Mouse (Mus musculus): ENCODE data around the gene Parp6. TPM values are rescaled to one million over a fixed set of nuclear protein-coding genes. Genes with fewer than 3 reads are reported as not detected.

The Parp6 gene
- total and polyA plus RNA-seq, 2 experiments from 2014 or later = 13.7 to 22.5 TPM

- WGBS = 41% methylated on average over 2 of the region's 2 CpGs
- H3K27ac ChIP-seq (ENCODE audit: low read depth) = no peak overlapping the region
- peaks cover 99% of the 10 kb centered on the region for H3K36me3 ChIP-seq (replicated peaks; ENCODE audit: control insufficient read depth, insufficient read depth, low read length)
- ATAC-seq (ENCODE audit: insufficient read depth, low read depth) (no peak), DNase-seq (ENCODE audit: low spot score) (no peak)
- no peak overlapping the region for H3K9ac ChIP-seq (replicated peaks; ENCODE audit: low read depth, low read length)
- H3K4me3 ChIP-seq (ENCODE audit: low read depth, low read length) = no peak overlapping the region
- no peak for TF ChIP-seq CTCF (IDR thresholded peaks at IDR 0.05; ENCODE audit: low read depth)
- TF ChIP-seq EP300 (IDR thresholded peaks at IDR 0.05; ENCODE audit: low read depth) = no peak
- no peaks in the 10 kb centered on the region for H3K9me3 ChIP-seq (replicated peaks; ENCODE audit: control insufficient read depth, low read length)
- no peaks in the 10 kb centered on the region for H3K27me3 ChIP-seq (ENCODE audit: control insufficient read depth, insufficient read depth, low read length)
- no peak overlapping the region for H3K4me2 ChIP-seq (ENCODE audit: low read depth, low read length)
- peaks cover 6% of the 10 kb centered on the region; the same call in 1 of the 2 replicates for H3K4me1 ChIP-seq (ENCODE audit: control insufficient read depth, insufficient read depth)
These were observed 56.3 kb downstream of the Parp6 start for GRCm38 (mm10) chr9:59673427-59673826.

GRCm38 (mm10) chr9:59675598-59675997 is 58.5 kb downstream of the Parp6 start:
- Histone ChIP-seq H3K27me3 (ENCODE audit: control insufficient read depth, insufficient read depth, low read length) (no peaks in the 10 kb centered on the region), H3K4me1 (ENCODE audit: control insufficient read depth, insufficient read depth) (peaks cover 6% of the 10 kb centered on the region; the same call in 1 of the 2 replicates), H3K9ac (replicated peaks; ENCODE audit: low read depth, low read length) (no peak overlapping the region), H3K27ac (ENCODE audit: low read depth) (no peak overlapping the region; the same call in 1 of the 2 replicates), H3K9me3 (replicated peaks; ENCODE audit: control insufficient read depth, low read length) (no peaks in the 10 kb centered on the region), H3K4me3 (ENCODE audit: low read depth, low read length) (no peak overlapping the region), H3K36me3 (replicated peaks; ENCODE audit: control insufficient read depth, insufficient read depth, low read length) (peaks cover 84% of the 10 kb centered on the region), H3K4me2 (ENCODE audit: low read depth, low read length) (no peak overlapping the region)
- WGBS = 60% methylated on average over 14 of the region's 14 CpGs
- DNase-seq (ENCODE audit: low spot score) (no peak), ATAC-seq (ENCODE audit: insufficient read depth, low read depth) (0 out of 2 replicates have a peak, but pooled peaks have one; percentile 19)
- 0 out of 2 replicates have a peak, but pooled peaks have one; percentile 1 for TF ChIP-seq CTCF (IDR thresholded peaks at IDR 0.05; ENCODE audit: low read depth)
- no peak for TF ChIP-seq EP300 (IDR thresholded peaks at IDR 0.05; ENCODE audit: low read depth)

GRCm38 (mm10) chr9:59678313-59678712 is 61.2 kb downstream of the Parp6 start:
- Histone ChIP-seq H3K27me3 (ENCODE audit: control insufficient read depth, insufficient read depth, low read length) (peaks cover 9% of the 10 kb centered on the region), H3K9ac (replicated peaks; ENCODE audit: low read depth, low read length) (no peak overlapping the region), H3K4me1 (ENCODE audit: control insufficient read depth, insufficient read depth) (no peaks in the 10 kb centered on the region), H3K9me3 (replicated peaks; ENCODE audit: control insufficient read depth, low read length) (no peaks in the 10 kb centered on the region), H3K36me3 (replicated peaks; ENCODE audit: control insufficient read depth, insufficient read depth, low read length) (peaks cover 57% of the 10 kb centered on the region), H3K4me3 (ENCODE audit: low read depth, low read length) (no peak overlapping the region), H3K4me2 (ENCODE audit: low read depth, low read length) (no peak overlapping the region), H3K27ac (ENCODE audit: low read depth) (no peak overlapping the region)
- peak; percentile 86 for TF ChIP-seq CTCF (IDR thresholded peaks at IDR 0.05; ENCODE audit: low read depth)
- no peak for TF ChIP-seq EP300 (IDR thresholded peaks at IDR 0.05; ENCODE audit: low read depth)
- ATAC-seq (ENCODE audit: insufficient read depth, low read depth) (peak; percentile 28; the same call in 1 of the 2 replicates), DNase-seq (ENCODE audit: low spot score) (peak; percentile 74)
- 0% methylated on average over 1 of the region's 1 CpGs for WGBS

GRCm38 (mm10) chr9:59679678-59680533 is 62.8 kb downstream of the Parp6 start, which contains the start of gene Gramd2:
Gene Gramd2 (plus strand): TSS chr9:59680144.
- Histone ChIP-seq H3K4me1 (ENCODE audit: control insufficient read depth, insufficient read depth) (no peaks in the 10 kb centered on the region), H3K9ac (replicated peaks; ENCODE audit: low read depth, low read length) (0 out of 2 replicates have a peak within 1 kb of the TSS, but pooled peaks have one; percentile 34), H3K27me3 (ENCODE audit: control insufficient read depth, insufficient read depth, low read length) (peaks cover 9% of the 10 kb centered on the region), H3K27ac (ENCODE audit: low read depth) (no peak within 1 kb of the TSS), H3K36me3 (replicated peaks; ENCODE audit: control insufficient read depth, insufficient read depth, low read length) (peaks cover 41% of the 10 kb centered on the region), H3K4me3 (ENCODE audit: low read depth, low read length) (peak within 1 kb of the TSS; percentile 45), H3K4me2 (ENCODE audit: low read depth, low read length) (peak within 1 kb of the TSS; percentile 85), H3K9me3 (replicated peaks; ENCODE audit: control insufficient read depth, low read length) (no peaks in the 10 kb centered on the region)
- TF ChIP-seq EP300 (IDR thresholded peaks at IDR 0.05; ENCODE audit: low read depth) (no peak), CTCF (IDR thresholded peaks at IDR 0.05; ENCODE audit: low read depth) (no peak)
- peak; percentile 88 for ATAC-seq (ENCODE audit: insufficient read depth, low read depth)
- WGBS = 2% methylated on average over 47 of the region's 47 CpGs
- peak; percentile 66 for DNase-seq (ENCODE audit: low spot score)

GRCm38 (mm10) chr9:59680534-59680875 is 63.4 kb downstream of the Parp6 start:
- Histone ChIP-seq H3K4me2 (ENCODE audit: low read depth, low read length) (peak overlapping the region; percentile 85), H3K4me1 (ENCODE audit: control insufficient read depth, insufficient read depth) (no peaks in the 10 kb centered on the region), H3K4me3 (ENCODE audit: low read depth, low read length) (peak overlapping the region; percentile 45), H3K9me3 (replicated peaks; ENCODE audit: control insufficient read depth, low read length) (no peaks in the 10 kb centered on the region), H3K9ac (replicated peaks; ENCODE audit: low read depth, low read length) (no peak overlapping the region), H3K27ac (ENCODE audit: low read depth) (no peak overlapping the region), H3K36me3 (replicated peaks; ENCODE audit: control insufficient read depth, insufficient read depth, low read length) (peaks cover 35% of the 10 kb centered on the region), H3K27me3 (ENCODE audit: control insufficient read depth, insufficient read depth, low read length) (peaks cover 9% of the 10 kb centered on the region)
- no peak for DNase-seq (ENCODE audit: low spot score)
- WGBS = 28% methylated on average over 16 of the region's 16 CpGs
- ATAC-seq (ENCODE audit: insufficient read depth, low read depth) = no peak
- TF ChIP-seq CTCF (IDR thresholded peaks at IDR 0.05; ENCODE audit: low read depth) = no peak
- TF ChIP-seq EP300 (IDR thresholded peaks at IDR 0.05; ENCODE audit: low read depth) = no peak
